Mouse (Mus musculus) T-helper 17 cell (primary cell): ENCODE data around the gene Rtel1.

Experiments
- in situ Hi-C, 2 experiments: fragments of 300-600 bp; cut with MboI, MseI; formaldehyde crosslinking; loops; 1 replicate in 1 of 2; 2 replicates in 1 of 2; pipeline ENCODE4 v1.15.1; 2025; ENCODE audit warnings: high pct_unique_total_duplicates in 2 of 2

Rtel1 gene

DNA sequence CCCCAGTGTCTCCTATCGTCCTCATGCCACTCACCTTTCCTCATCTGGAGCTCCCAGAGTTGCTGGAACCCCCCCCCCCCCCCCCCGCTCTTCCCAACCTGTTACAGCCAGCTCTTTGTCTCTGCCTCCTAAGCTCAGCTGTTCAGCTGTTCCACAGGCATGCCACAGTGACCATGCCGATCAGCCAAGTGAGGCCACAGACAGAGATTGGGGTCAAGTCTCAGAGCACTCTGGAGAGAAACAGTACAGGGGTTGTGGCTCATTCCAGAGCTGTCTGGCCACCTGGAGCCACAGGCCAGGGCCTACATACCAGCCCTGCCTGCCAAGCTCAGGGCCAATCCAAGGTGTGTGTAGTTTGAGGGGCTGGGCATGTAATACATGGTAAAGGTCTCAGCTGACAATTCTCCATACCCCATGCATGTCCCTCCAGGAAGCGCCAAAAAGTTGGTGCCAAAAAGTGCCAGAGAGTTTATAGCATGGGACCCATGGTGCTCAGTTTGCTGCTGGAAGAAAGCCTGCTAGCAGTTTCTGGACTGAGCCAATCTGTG, 67.2 kb downstream of the Rtel1 start:
- in situ Hi-C loops = no loop called here

GRCm38 (mm10) chr2:181390136-181390870, 70.8 kb downstream of the Rtel1 start:
- in situ Hi-C loops = loop anchor here (5.0 kb wide), 3 partner anchors 57 to 187 kb away; partner anchors contain the start of gene Tpd52l2 (in 2 of the 2)

GRCm38 (mm10) chr2:181391022-181391421, 71.5 kb downstream of the Rtel1 start:
- in situ Hi-C loops = loop anchor here (5.0 kb wide), 3 partner anchors 56 to 186 kb away; partner anchors contain the start of gene Tpd52l2 (in 2 of the 2)

- in situ Hi-C loops = loop anchor here (5.0 kb wide), 3 partner anchors 56 to 186 kb away; partner anchors contain the start of gene Tpd52l2 (in 2 of the 2)
These were observed 72.0 kb downstream of the Rtel1 start for GRCm38 (mm10) chr2:181391541-181391940.

GRCm38 (mm10) chr2:181392600-181393213, 73.2 kb downstream of the Rtel1 start:
- in situ Hi-C loops = loop anchor here (5.0 kb wide), 3 partner anchors 55 to 185 kb away; partner anchors contain the start of gene Tpd52l2 (in 2 of the 2)

- in situ Hi-C loops = loop anchor here (5.0 kb wide), 3 partner anchors 53 to 183 kb away; partner anchors contain the start of gene Tpd52l2 (in 2 of the 2)
These were observed 74.5 kb downstream of the Rtel1 start for GRCm38 (mm10) chr2:181394086-181394485.

DNA sequence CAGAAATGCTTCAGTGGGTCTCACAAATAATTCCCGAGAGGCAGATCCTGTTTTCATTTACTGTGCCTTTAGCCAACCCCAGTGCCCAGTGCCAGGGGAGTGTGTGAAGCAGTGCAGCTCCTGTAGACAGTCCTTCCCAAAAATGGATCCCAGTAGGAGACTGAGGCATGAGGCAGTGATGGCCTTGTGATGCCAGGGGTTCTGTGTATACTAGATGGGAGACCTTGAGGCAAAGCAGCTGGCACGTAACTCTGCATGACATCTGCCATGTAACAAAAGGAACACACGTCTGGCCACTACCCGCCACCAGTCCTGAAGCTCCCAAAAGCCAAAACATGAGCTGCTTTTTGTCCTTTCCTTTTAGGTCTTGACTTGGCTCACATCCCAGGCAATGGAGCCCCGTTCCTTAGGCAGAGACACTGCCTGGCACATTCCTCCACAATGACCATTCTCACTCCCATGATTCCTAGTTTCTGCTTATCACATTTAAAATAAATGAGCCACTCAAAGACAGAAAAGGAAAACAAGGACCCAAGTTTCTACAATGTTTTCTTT, 77.7 kb downstream of the Rtel1 start:
- in situ Hi-C loops = no loop called here

GRCm38 (mm10) chr2:181401497-181401896, 82.0 kb downstream of the Rtel1 start:
- in situ Hi-C loops = no loop called here

- in situ Hi-C loops = no loop called here
These were observed 84.2 kb downstream of the Rtel1 start for GRCm38 (mm10) chr2:181403722-181404121.
